Mouse (Mus musculus): ENCODE results near the gene Rd3l.

DNA sequence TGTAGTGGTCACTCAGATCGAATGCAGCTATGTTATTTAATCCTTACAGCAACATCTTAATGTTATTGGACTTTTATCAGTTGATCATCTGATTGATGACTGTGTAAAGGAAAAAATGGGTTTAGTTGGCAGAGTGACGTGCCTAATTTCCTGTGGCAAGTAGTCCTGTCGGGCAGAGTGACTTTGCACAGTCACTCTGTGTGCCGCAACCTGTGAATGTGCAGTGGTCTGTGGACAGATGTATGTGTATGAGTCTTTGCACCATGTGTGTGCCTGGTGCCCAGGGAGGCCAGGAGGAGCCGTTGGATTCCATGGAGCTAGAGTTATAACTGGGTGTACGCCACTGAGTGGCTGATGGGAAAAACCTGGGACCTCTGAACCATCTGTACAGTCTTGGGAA, 6.5 kb downstream of the Rd3l start:
- TF ChIP-seq POLR2AphosphoS5 (IDR thresholded peaks at IDR 0.05; ENCODE audit: insufficient replicate concordance, low read depth, low read length) (no peak), CTCF (IDR thresholded peaks at IDR 0.05; ENCODE audit: low read depth, low read length) (no peak), GATA1 (IDR thresholded peaks at IDR 0.05; ENCODE audit: borderline replicate concordance, low read length) (no peak), TAL1 (conservative IDR thresholded peaks at IDR 0.05; ENCODE audit: low read depth, low read length) (no peak), GATA2 (IDR thresholded peaks at IDR 0.05; ENCODE audit: borderline replicate concordance, low read depth, low read length) (no peak)

All from G1E (cell line).